Mouse (Mus musculus) neural tube, embryonic 14.5 days (tissue): Measurements from ENCODE around the gene Apoe. TPM values are rescaled to one million over a fixed set of nuclear protein-coding genes. Genes with fewer than 3 reads are reported as not detected.

Experiments
- ATAC-seq: fragments of 200-750 bp; cut with Nextera tagmentation; 2 replicates; pipeline ENCODE4 v1.8.0; 2017; ENCODE audit warnings: low read depth, mild to moderate bottlenecking, moderate TSS enrichment, moderate library complexity
- H3K27ac ChIP-seq: fragments of 300-500 bp; sonication (generic); 2 replicates; pipeline ENCODE4 v1.5.1; 2014; ENCODE audit warnings: low read depth, mild to moderate bottlenecking, control low read depth, low read length, moderate library complexity, mixed read lengths
- H3K27me3 ChIP-seq: fragments of 300-500 bp; sonication (generic); 2 replicates; pipeline ENCODE4 v1.6.1; 2014; ENCODE audit warnings: low read length; ENCODE audit not compliant: control insufficient read depth, insufficient read depth
- H3K36me3 ChIP-seq: fragments of 300-500 bp; sonication (generic); 2 replicates; pipeline ENCODE4 v1.6.1; 2014; ENCODE audit warnings: low read length, mixed read lengths; ENCODE audit not compliant: control insufficient read depth, insufficient read depth
- H3K4me1 ChIP-seq: fragments of 300-500 bp; sonication (generic); 2 replicates; pipeline ENCODE4 v1.6.1; 2014; ENCODE audit warnings: low read length; ENCODE audit not compliant: control insufficient read depth, insufficient read depth
- H3K4me2 ChIP-seq: fragments of 300-500 bp; sonication (generic); 2 replicates; pipeline ENCODE4 v1.6.1; 2014; ENCODE audit warnings: mild to moderate bottlenecking, low read depth, low read length, control low read depth
- H3K4me3 ChIP-seq: fragments of 300-500 bp; sonication (generic); 2 replicates; pipeline ENCODE4 v1.5.1; 2014; ENCODE audit warnings: low read depth, low read length, control low read depth, mixed read lengths
- H3K9ac ChIP-seq: fragments of 300-500 bp; sonication (generic); replicated peaks from 2 replicates; pipeline ENCODE4 v1.6.1; 2014; ENCODE audit warnings: low read depth, mild to moderate bottlenecking, control low read depth, low read length, mixed read lengths
- H3K9me3 ChIP-seq: fragments of 300-500 bp; sonication (generic); 2 replicates; pipeline ENCODE4 v1.6.1; 2016; ENCODE audit warnings: low read length; ENCODE audit not compliant: control insufficient read depth
- WGBS: fragments of 180-500 bp; shearing (Covaris S2); extraction: QIAGEN DNeasy Blood & Tissue Kit; methylation state at CpG from one replicate; pipeline ENCODE4 v1.1.7; 2014; 5-methylcytosine and 5-hydroxymethylcytosine counted together
- polyA plus RNA-seq: library from polyadenylated mRNA; unstranded; fragments of >200 nt; fragmentation: Nextera tagmentation; extraction: Ambion mirVana; gene quantifications from 2 replicates; pipeline ENCODE4 v1.2.1, GENCODE M21; 2014

The Apoe gene
- polyA plus RNA-seq, 1 experiment from 2014 or later = 310 TPM

DNA sequence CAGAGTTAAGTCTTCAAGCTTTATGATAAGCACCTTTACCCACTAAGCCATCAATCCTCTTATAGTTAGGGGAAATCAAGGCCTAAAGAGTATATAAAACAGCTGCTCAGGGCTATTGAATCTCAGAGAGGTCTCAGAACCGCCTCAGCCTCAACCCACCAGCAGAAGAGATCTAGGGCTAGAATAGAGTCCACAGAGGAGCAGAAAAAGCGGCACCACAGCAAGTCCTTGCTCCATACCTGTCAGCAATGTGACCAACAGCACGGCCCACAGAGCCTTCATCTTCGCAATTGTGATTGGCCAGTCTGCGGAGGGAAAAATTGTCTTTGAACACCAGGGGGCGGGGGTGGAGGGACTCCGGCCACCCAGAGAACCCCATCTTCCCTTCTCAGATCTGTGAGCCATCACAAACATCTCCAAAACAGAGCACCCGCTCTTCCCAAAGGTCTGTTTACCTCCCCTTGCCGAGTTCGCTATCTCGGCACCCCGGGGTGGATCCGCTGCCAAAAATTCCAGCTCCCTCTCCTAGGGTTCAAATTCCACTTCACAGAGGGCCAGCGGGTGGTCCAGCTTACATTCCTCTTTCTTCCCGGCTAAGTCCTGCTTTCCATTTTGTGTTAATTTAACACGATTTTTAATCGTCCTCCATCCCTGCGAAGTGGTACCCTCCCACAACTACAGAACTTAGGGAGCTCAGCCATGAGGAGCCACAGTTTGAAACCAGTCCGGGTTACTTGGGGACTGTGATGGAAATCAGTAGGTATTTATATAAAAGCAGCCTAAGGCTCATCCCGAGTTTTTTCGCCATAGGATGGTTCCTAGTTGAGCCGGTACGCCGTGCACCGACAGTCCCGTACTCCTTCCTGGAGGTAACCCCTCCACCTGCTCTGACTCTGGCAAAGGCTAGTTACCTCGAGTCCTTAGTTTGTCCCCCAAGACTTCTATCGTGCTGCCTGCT lies 760 bp downstream of the Apoe start:
- no peaks in the 10 kb centered on the region for H3K9me3 ChIP-seq
- no peaks in the 10 kb centered on the region for H3K36me3 ChIP-seq
- H3K9ac ChIP-seq = peak overlapping the region; percentile 39; the same call in 1 of the 2 replicates
- WGBS = 5% methylated on average over 28 of the region's 28 CpGs
- peaks cover 5% of the 10 kb centered on the region for H3K4me1 ChIP-seq
- no peak for ATAC-seq
- peak overlapping the region; percentile 47 for H3K4me2 ChIP-seq
- peak overlapping the region; percentile 28 for H3K4me3 ChIP-seq
- no peak overlapping the region for H3K27ac ChIP-seq
- no peaks in the 10 kb centered on the region for H3K27me3 ChIP-seq

DNA sequence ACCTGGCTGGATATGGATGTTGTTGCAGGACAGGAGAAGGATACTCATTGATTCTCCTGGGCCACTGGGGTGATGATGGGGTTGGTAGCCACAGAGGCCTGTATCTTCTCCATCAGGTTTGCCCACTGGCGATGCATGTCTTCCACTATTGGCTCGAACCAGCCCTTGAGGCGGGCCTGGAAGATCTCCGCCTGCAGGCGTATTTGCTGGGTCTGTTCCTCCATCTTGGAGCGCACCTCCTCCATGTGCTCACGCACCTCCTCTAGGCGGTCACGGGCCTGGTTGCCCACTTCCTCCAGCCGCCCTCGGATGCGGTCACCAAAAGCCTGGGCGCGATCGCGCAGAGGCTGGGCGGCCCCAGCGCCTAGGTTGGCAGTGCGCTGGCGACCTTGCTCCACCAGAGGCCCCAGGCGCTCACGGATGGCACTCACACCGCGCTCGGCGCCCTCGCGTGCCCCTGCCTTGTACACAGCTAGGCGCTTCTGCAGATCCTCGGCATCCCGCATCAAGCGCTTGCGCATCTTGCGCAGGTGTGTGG lies 2.6 kb downstream of the Apoe start:
- Histone ChIP-seq H3K9me3 (no peaks in the 10 kb centered on the region), H3K9ac (no peak overlapping the region), H3K27ac (no peak overlapping the region), H3K36me3 (no peaks in the 10 kb centered on the region), H3K4me3 (no peak overlapping the region), H3K27me3 (no peaks in the 10 kb centered on the region), H3K4me1 (peaks cover 5% of the 10 kb centered on the region), H3K4me2 (no peak overlapping the region)
- 93% methylated on average over 34 of the region's 34 CpGs for WGBS
- ATAC-seq = no peak

DNA sequence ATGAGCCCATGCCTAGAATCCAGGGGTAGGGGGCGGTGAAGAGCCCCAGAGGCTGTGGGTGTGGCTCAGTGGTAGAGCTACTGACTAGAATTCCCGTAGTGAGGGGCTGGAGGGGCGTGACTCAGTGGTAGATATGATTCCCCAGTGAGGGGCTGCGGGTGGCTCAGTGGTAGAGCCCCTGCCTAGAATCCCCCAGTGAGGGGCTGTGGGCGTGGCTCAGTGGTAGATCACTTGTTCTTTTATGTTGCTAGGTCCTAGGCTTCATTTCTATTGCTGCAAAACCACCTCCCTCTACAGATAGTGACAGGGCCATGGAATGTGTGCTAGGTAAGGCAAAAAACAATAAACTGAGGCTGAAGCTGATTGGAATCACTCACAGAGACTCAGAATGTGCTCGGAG lies 3.1 kb downstream of the Apoe start:
- WGBS = 90% methylated on average over 6 of the region's 6 CpGs
- no peaks in the 10 kb centered on the region for H3K36me3 ChIP-seq
- no peak overlapping the region for H3K4me2 ChIP-seq
- no peaks in the 10 kb centered on the region for H3K27me3 ChIP-seq
- H3K27ac ChIP-seq = no peak overlapping the region
- H3K4me3 ChIP-seq = no peak overlapping the region
- no peak for ATAC-seq
- H3K9ac ChIP-seq = no peak overlapping the region
- H3K4me1 ChIP-seq = peaks cover 5% of the 10 kb centered on the region
- no peaks in the 10 kb centered on the region for H3K9me3 ChIP-seq

DNA sequence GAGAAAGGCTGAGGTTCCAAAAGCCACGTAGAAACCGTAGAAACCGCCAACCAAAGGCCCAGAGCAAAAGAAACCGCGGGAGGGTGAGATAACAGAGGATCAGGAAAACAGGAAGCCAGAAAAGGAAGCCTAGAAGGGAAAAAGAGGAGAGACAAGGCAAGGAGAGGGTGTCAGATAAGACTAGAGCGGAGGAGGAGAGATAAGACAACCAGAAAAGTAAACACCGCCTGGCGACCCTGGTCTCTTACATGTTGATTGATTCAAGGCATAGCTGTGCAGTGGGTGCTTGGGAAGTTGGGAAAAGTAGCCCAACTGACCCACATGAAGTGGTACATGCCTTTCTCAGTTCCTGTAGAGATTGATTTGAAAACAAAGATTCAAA lies 3.8 kb downstream of the Apoe start:
- no peak overlapping the region for H3K4me3 ChIP-seq
- peaks cover 5% of the 10 kb centered on the region for H3K4me1 ChIP-seq
- no peak overlapping the region for H3K9ac ChIP-seq
- ATAC-seq = no peak
- H3K36me3 ChIP-seq = no peaks in the 10 kb centered on the region
- WGBS = 69% methylated on average over 8 of the region's 8 CpGs
- no peak overlapping the region for H3K4me2 ChIP-seq
- no peak overlapping the region for H3K27ac ChIP-seq
- H3K9me3 ChIP-seq = no peaks in the 10 kb centered on the region
- H3K27me3 ChIP-seq = no peaks in the 10 kb centered on the region

DNA sequence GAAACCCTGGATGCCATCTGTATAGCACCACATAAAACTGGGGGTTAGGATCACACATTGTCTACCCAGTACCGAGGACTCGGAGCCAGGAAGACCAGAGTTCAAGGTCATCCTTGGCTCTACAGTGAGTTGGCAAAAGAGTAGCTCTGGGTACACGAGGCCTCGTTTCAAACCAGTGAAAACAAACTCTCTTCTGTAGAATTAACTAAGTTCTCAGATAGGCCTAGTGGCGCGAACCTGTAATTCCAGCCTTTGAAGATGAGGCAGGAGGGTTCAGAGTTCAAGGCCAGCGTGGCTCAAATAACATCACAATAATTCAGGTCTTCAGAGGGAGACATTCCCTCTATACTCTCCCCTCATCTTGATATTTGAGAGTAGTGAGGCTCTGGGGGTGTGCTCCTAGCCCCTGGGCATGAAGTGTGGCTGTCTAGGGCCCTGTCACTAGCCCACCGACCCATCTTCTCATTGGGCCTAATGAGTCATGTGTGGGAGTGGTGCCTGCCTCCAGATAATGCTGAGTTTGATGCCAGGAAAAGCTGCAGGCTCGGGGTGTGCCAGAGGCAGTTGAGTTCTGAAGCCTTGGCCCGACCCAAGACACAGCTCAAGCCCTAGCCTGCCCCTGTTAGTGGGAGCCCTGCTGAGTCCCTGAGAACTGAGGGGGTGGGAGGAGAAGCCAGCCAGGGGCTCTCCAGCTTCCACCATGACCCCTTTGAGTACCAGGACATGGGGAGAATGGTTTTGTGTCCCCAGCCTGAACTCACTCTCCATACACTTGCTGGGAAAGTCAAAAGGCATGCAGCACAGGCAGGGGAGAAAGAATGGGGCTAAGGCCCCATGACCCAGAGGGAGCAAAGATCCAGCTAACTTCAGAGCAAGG lies 4.4 kb downstream of the Apoe start:
- Histone ChIP-seq H3K9ac (no peak overlapping the region), H3K4me1 (peaks cover 5% of the 10 kb centered on the region), H3K36me3 (no peaks in the 10 kb centered on the region), H3K27me3 (no peaks in the 10 kb centered on the region), H3K4me2 (no peak overlapping the region), H3K9me3 (no peaks in the 10 kb centered on the region), H3K27ac (no peak overlapping the region), H3K4me3 (no peak overlapping the region)
- no peak for ATAC-seq
- WGBS = 93% methylated on average over 10 of the region's 10 CpGs

DNA sequence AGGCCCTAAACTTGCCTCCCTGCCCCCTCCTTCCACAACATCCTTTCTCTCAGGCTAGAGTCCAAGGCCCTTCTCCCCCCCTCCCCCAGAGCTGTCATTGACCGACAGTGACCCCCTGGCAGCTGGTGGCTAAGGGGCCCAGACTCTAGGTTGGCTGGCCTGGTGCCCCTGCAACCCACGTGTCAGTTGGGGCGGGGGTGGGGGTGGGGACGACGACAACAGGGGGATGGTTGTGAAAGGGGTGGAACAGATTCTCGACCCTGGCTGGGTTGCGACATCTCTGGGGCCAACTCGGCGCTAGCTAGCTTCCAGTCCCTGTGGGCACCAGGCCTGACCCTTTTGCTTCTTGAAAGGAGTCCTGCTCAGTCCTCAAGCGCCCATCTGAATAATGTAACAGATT lies 5.6 kb downstream of the Apoe start:
- H3K9me3 ChIP-seq = no peaks in the 10 kb centered on the region
- H3K36me3 ChIP-seq = no peaks in the 10 kb centered on the region
- H3K4me3 ChIP-seq = no peak overlapping the region
- H3K4me1 ChIP-seq = no peaks in the 10 kb centered on the region
- no peak overlapping the region for H3K9ac ChIP-seq
- ATAC-seq = no peak
- no peak overlapping the region for H3K4me2 ChIP-seq
- H3K27me3 ChIP-seq = no peaks in the 10 kb centered on the region
- 26% methylated on average over 10 of the region's 10 CpGs for WGBS
- H3K27ac ChIP-seq = no peak overlapping the region

DNA sequence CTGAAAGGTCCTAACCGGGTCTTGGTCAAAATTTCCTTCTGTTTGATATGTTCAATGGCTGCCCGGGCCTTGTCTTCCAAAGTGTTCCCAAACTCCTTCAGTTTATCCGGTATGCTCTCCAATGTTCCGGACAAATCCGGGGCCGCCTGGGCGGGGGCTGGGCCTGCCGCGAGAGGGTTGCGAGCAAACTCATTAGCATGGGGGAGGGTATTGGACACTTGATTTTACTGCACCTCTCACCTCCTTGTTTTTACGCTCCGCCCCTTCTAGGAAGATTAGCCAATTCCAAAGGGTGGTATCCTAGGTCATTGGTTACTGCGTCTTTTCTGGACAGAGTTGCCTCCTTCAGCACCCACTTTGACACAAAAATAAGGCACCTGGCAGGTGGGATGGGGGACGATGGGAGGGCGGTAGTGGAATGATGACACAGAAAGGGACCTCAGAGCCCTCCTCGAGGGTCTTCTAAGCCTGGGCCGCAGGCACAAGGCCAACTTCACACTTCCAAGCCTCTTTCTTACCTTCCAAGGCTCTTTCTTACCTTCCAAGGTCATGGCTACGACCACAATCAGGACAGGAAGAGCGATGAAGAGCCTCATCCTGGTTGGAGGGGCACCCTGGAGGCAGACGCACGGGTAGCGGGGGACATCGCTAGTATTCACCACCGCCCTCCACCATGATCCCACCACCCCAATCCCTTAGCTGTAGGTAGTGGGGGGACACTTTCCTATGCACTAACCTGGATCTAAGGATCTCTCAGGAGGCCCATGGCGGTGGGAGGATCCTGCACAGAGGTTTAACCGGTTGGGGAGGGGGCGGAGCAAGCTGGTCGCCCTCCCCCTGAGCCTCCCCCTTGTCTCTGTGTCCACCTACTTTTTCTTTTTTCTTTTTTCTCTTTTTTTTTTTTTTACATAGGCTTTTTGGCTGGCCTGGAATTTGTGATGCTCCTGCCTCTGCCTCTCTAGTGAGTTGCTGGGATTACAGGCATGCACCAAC lies 6.8 kb downstream of the Apoe start, which contains the start of gene Apoc1:
Gene Apoc1, minus strand, starts transcription at position 788 of the 993 bp plus-strand sequence.
- Histone ChIP-seq H3K9me3 (no peaks in the 10 kb centered on the region), H3K4me3 (no peak within 1 kb of the TSS), H3K27me3 (no peaks in the 10 kb centered on the region), H3K4me2 (no peak within 1 kb of the TSS), H3K27ac (no peak within 1 kb of the TSS), H3K9ac (0 out of 2 replicates have a peak within 1 kb of the TSS, but pooled peaks have one; percentile 16), H3K36me3 (no peaks in the 10 kb centered on the region), H3K4me1 (no peaks in the 10 kb centered on the region)
- WGBS = 46% methylated on average over 28 of the region's 28 CpGs
- ATAC-seq = no peak

DNA sequence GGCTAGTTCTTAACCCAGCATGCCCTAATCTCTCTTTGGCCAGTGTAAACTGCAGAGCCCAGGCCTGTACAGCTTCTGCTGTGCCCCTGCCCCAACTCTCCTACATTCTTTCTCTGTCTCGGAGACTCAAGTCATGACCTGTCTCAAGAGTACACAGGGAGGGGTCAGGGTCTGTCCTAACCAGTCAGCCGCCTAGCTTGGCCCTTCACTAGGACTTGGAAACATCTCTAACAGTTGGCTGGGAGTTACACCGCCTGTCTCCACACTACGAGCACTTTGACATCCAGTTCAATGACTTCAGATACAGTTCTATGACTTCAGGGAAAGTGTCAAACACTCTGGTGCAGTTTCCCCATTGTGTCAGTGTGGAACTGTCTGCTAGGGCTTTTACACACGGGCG lies 7.6 kb downstream of the Apoe start:
- 72% methylated on average over 6 of the region's 6 CpGs for WGBS
- Histone ChIP-seq H3K4me2 (no peak overlapping the region), H3K9me3 (no peaks in the 10 kb centered on the region), H3K4me1 (no peaks in the 10 kb centered on the region), H3K4me3 (no peak overlapping the region), H3K27ac (no peak overlapping the region), H3K9ac (no peak overlapping the region), H3K27me3 (no peaks in the 10 kb centered on the region), H3K36me3 (no peaks in the 10 kb centered on the region)
- ATAC-seq = no peak
